Mouse (Mus musculus): ENCODE data around the gene Olfr509. TPM values are rescaled to one million over a fixed set of nuclear protein-coding genes. Genes with fewer than 3 reads are reported as not detected.
"Not testable (repeated sequence)": the region's sequence is repeated elsewhere in the genome, so short reads cannot be mapped to it uniquely, and the experiment has no call there.

Gene Olfr509
- total and polyA plus RNA-seq, 2 experiments from 2014 or later = not detected

GRCm38 (mm10) chr7:108621514-108621913, 30.2 kb downstream of the Olfr509 start, which contains the start of gene Olfr507:
TSS of gene Olfr507 (plus strand) at chr7:108621814.
- 65% methylated on average over 2 of the region's 2 CpGs for WGBS
- Histone ChIP-seq H3K4me2 (ENCODE audit: low read depth, low read length) (no peak within 1 kb of the TSS), H3K4me3 (ENCODE audit: low read depth, low read length) (no peak within 1 kb of the TSS), H3K27ac (ENCODE audit: low read depth) (no peak within 1 kb of the TSS), H3K36me3 (replicated peaks; ENCODE audit: control insufficient read depth, insufficient read depth, low read length) (no peaks in the 10 kb centered on the region), H3K9ac (replicated peaks; ENCODE audit: low read depth, low read length) (no peak within 1 kb of the TSS), H3K27me3 (ENCODE audit: control insufficient read depth, insufficient read depth, low read length) (no peaks in the 10 kb centered on the region), H3K9me3 (replicated peaks; ENCODE audit: control insufficient read depth, low read length) (0 out of 2 replicates have a peak, but pooled peaks cover 2% of the 10 kb centered on the region), H3K4me1 (ENCODE audit: control insufficient read depth, insufficient read depth) (no peaks in the 10 kb centered on the region)
- DNase-seq (ENCODE audit: low spot score) (no peak), ATAC-seq (ENCODE audit: insufficient read depth, low read depth) (no peak)
- TF ChIP-seq EP300 (IDR thresholded peaks at IDR 0.05; ENCODE audit: low read depth) = no peak
- TF ChIP-seq CTCF (IDR thresholded peaks at IDR 0.05; ENCODE audit: low read depth) = no peak

GRCm38 (mm10) chr7:108616781-108617180, 34.9 kb downstream of the Olfr509 start:
- H3K36me3 ChIP-seq (replicated peaks; ENCODE audit: control insufficient read depth, insufficient read depth, low read length); H3K4me2 ChIP-seq (ENCODE audit: low read depth, low read length); H3K9ac ChIP-seq (replicated peaks; ENCODE audit: low read depth, low read length); H3K27me3 ChIP-seq (ENCODE audit: control insufficient read depth, insufficient read depth, low read length); ATAC-seq (ENCODE audit: insufficient read depth, low read depth); H3K4me1 ChIP-seq (ENCODE audit: control insufficient read depth, insufficient read depth); H3K4me3 ChIP-seq (ENCODE audit: low read depth, low read length); H3K27ac ChIP-seq (ENCODE audit: low read depth); DNase-seq (ENCODE audit: low spot score); H3K9me3 ChIP-seq (replicated peaks; ENCODE audit: control insufficient read depth, low read length): not testable (repeated sequence)
- 64% methylated on average over 3 of the region's 3 CpGs for WGBS

- Histone ChIP-seq H3K27me3 (ENCODE audit: control insufficient read depth, insufficient read depth, low read length) (no peaks in the 10 kb centered on the region), H3K4me2 (ENCODE audit: low read depth, low read length) (no peak overlapping the region), H3K27ac (ENCODE audit: low read depth) (no peak overlapping the region), H3K4me1 (ENCODE audit: control insufficient read depth, insufficient read depth) (no peaks in the 10 kb centered on the region), H3K9ac (replicated peaks; ENCODE audit: low read depth, low read length) (no peak overlapping the region), H3K36me3 (replicated peaks; ENCODE audit: control insufficient read depth, insufficient read depth, low read length) (no peaks in the 10 kb centered on the region), H3K9me3 (replicated peaks; ENCODE audit: control insufficient read depth, low read length) (0 out of 2 replicates have a peak, but pooled peaks cover 2% of the 10 kb centered on the region), H3K4me3 (ENCODE audit: low read depth, low read length) (no peak overlapping the region)
- whole genome bisulfite sequencing = 63% methylated on average over 2 of the region's 2 CpGs
- no peak for ATAC-seq (ENCODE audit: insufficient read depth, low read depth)
- TF ChIP-seq EP300 (IDR thresholded peaks at IDR 0.05; ENCODE audit: low read depth) (no peak), CTCF (IDR thresholded peaks at IDR 0.05; ENCODE audit: low read depth) (no peak)
- DNase-seq (ENCODE audit: low spot score) = no peak
Measured at GRCm38 (mm10) chr7:108614110-108614509, 37.6 kb downstream of the Olfr509 start.

GRCm38 (mm10) chr7:108610487-108610886, 41.2 kb downstream of the Olfr509 start, which contains the start of gene Olfr506:
TSS of gene Olfr506 (plus strand) at chr7:108610787.
- Histone ChIP-seq H3K9me3 (replicated peaks; ENCODE audit: control insufficient read depth, low read length) (no peaks in the 10 kb centered on the region), H3K4me1 (ENCODE audit: control insufficient read depth, insufficient read depth) (no peaks in the 10 kb centered on the region), H3K27me3 (ENCODE audit: control insufficient read depth, insufficient read depth, low read length) (no peaks in the 10 kb centered on the region), H3K27ac (ENCODE audit: low read depth) (no peak within 1 kb of the TSS), H3K4me3 (ENCODE audit: low read depth, low read length) (no peak within 1 kb of the TSS), H3K4me2 (ENCODE audit: low read depth, low read length) (no peak within 1 kb of the TSS), H3K9ac (replicated peaks; ENCODE audit: low read depth, low read length) (no peak within 1 kb of the TSS), H3K36me3 (replicated peaks; ENCODE audit: control insufficient read depth, insufficient read depth, low read length) (no peaks in the 10 kb centered on the region)
- no peak for DNase-seq (ENCODE audit: low spot score)
- no peak for ATAC-seq (ENCODE audit: insufficient read depth, low read depth)
- TF ChIP-seq CTCF (IDR thresholded peaks at IDR 0.05; ENCODE audit: low read depth) (no peak), EP300 (IDR thresholded peaks at IDR 0.05; ENCODE audit: low read depth) (no peak)

- not testable (repeated sequence) for H3K4me1 ChIP-seq (ENCODE audit: control insufficient read depth, insufficient read depth); DNase-seq (ENCODE audit: low spot score); ATAC-seq (ENCODE audit: insufficient read depth, low read depth); H3K4me2 ChIP-seq (ENCODE audit: low read depth, low read length); H3K36me3 ChIP-seq (replicated peaks; ENCODE audit: control insufficient read depth, insufficient read depth, low read length); H3K9me3 ChIP-seq (replicated peaks; ENCODE audit: control insufficient read depth, low read length); H3K27ac ChIP-seq (ENCODE audit: low read depth); H3K27me3 ChIP-seq (ENCODE audit: control insufficient read depth, insufficient read depth, low read length); H3K9ac ChIP-seq (replicated peaks; ENCODE audit: low read depth, low read length); H3K4me3 ChIP-seq (ENCODE audit: low read depth, low read length)
- whole genome bisulfite sequencing = 63% methylated on average over 3 of the region's 3 CpGs
Measured at GRCm38 (mm10) chr7:108601916-108602315, 49.8 kb downstream of the Olfr509 start.

Other genes with a start within 250 kb of the Olfr509 start
- gene Olfr497, start 231.5 kb downstream of the Olfr509 start, total RNA-seq (2014; rRNA removed; ENCODE audit: low replicate concordance) = not detected in 2 replicates
- gene Olfr497, start 231.5 kb downstream of the Olfr509 start, polyA plus RNA-seq (2015; fragmentation: Nextera tagmentation; extraction: Ambion mirVana) = not detected in 2 replicates
- not detected in 2 replicates for gene Olfr498, start 186.6 kb downstream of the Olfr509 start, total RNA-seq (2014; rRNA removed; ENCODE audit: low replicate concordance)
- gene Olfr498, start 186.6 kb downstream of the Olfr509 start, polyA plus RNA-seq (2015; fragmentation: Nextera tagmentation; extraction: Ambion mirVana) = not detected in 2 replicates
- not detected in 2 replicates for gene Olfr502, start 126.8 kb downstream of the Olfr509 start, total RNA-seq (2014; rRNA removed; ENCODE audit: low replicate concordance)
- not detected in 2 replicates for gene Olfr502, start 126.8 kb downstream of the Olfr509 start, polyA plus RNA-seq (2015; fragmentation: Nextera tagmentation; extraction: Ambion mirVana)
- gene Olfr503, start 107.4 kb downstream of the Olfr509 start, total RNA-seq (2014; rRNA removed; ENCODE audit: low replicate concordance) = not detected in 2 replicates
- gene Olfr503, start 107.4 kb downstream of the Olfr509 start, polyA plus RNA-seq (2015; fragmentation: Nextera tagmentation; extraction: Ambion mirVana) = not detected in 2 replicates
- gene Olfr504, start 86.1 kb downstream of the Olfr509 start, total RNA-seq (2014; rRNA removed; ENCODE audit: low replicate concordance) = not detected in 2 replicates
- gene Olfr504, start 86.1 kb downstream of the Olfr509 start, polyA plus RNA-seq (2015; fragmentation: Nextera tagmentation; extraction: Ambion mirVana) = not detected in 2 replicates
- gene Olfr506, start 41.1 kb downstream of the Olfr509 start, total RNA-seq (2014; rRNA removed; ENCODE audit: low replicate concordance) = not detected in 2 replicates
- gene Olfr506, start 41.1 kb downstream of the Olfr509 start, polyA plus RNA-seq (2015; fragmentation: Nextera tagmentation; extraction: Ambion mirVana) = not detected in 2 replicates
- not detected in 2 replicates for gene Olfr507, start 30.1 kb downstream of the Olfr509 start, total RNA-seq (2014; rRNA removed; ENCODE audit: low replicate concordance)
- not detected in 2 replicates for gene Olfr507, start 30.1 kb downstream of the Olfr509 start, polyA plus RNA-seq (2015; fragmentation: Nextera tagmentation; extraction: Ambion mirVana)
- not detected in 2 replicates for gene Olfr508, start 21.9 kb downstream of the Olfr509 start, total RNA-seq (2014; rRNA removed; ENCODE audit: low replicate concordance)
- gene Olfr508, start 21.9 kb downstream of the Olfr509 start, polyA plus RNA-seq (2015; fragmentation: Nextera tagmentation; extraction: Ambion mirVana) = not detected in 2 replicates
- not detected in 2 replicates for gene Olfr510, start 14.5 kb upstream of the Olfr509 start, total RNA-seq (2014; rRNA removed; ENCODE audit: low replicate concordance)
- gene Olfr510, start 14.5 kb upstream of the Olfr509 start, polyA plus RNA-seq (2015; fragmentation: Nextera tagmentation; extraction: Ambion mirVana) = not detected in 2 replicates
- not detected in 2 replicates for gene Olfr512, start 61.4 kb upstream of the Olfr509 start, total RNA-seq (2014; rRNA removed; ENCODE audit: low replicate concordance)
- gene Olfr512, start 61.4 kb upstream of the Olfr509 start, polyA plus RNA-seq (2015; fragmentation: Nextera tagmentation; extraction: Ambion mirVana) = not detected in 2 replicates
- gene Olfr513, start 99.1 kb upstream of the Olfr509 start, total RNA-seq (2014; rRNA removed; ENCODE audit: low replicate concordance) = not detected in 2 replicates
- not detected in 2 replicates for gene Olfr513, start 99.1 kb upstream of the Olfr509 start, polyA plus RNA-seq (2015; fragmentation: Nextera tagmentation; extraction: Ambion mirVana)
- not detected in 2 replicates for gene Olfr514, start 174.1 kb upstream of the Olfr509 start, total RNA-seq (2014; rRNA removed; ENCODE audit: low replicate concordance)
- gene Olfr514, start 174.1 kb upstream of the Olfr509 start, polyA plus RNA-seq (2015; fragmentation: Nextera tagmentation; extraction: Ambion mirVana) = not detected in 2 replicates
- not detected in 2 replicates for gene Olfr516, start 198.6 kb upstream of the Olfr509 start, total RNA-seq (2014; rRNA removed; ENCODE audit: low replicate concordance)
- not detected in 2 replicates for gene Olfr516, start 198.6 kb upstream of the Olfr509 start, polyA plus RNA-seq (2015; fragmentation: Nextera tagmentation; extraction: Ambion mirVana)
- not detected in 2 replicates for gene Olfr517, start 220.5 kb upstream of the Olfr509 start, total RNA-seq (2014; rRNA removed; ENCODE audit: low replicate concordance)
- not detected in 2 replicates for gene Olfr517, start 220.5 kb upstream of the Olfr509 start, polyA plus RNA-seq (2015; fragmentation: Nextera tagmentation; extraction: Ambion mirVana)
- gene Olfr518, start 233.1 kb upstream of the Olfr509 start, total RNA-seq (2014; rRNA removed; ENCODE audit: low replicate concordance) = not detected in 2 replicates
- not detected in 2 replicates for gene Olfr518, start 233.1 kb upstream of the Olfr509 start, polyA plus RNA-seq (2015; fragmentation: Nextera tagmentation; extraction: Ambion mirVana)
- not detected in 2 replicates for gene Olfr519, start 242.5 kb upstream of the Olfr509 start, total RNA-seq (2014; rRNA removed; ENCODE audit: low replicate concordance)
- not detected in 2 replicates for gene Olfr519, start 242.5 kb upstream of the Olfr509 start, polyA plus RNA-seq (2015; fragmentation: Nextera tagmentation; extraction: Ambion mirVana)